Mouse (Mus musculus): ENCODE data around the gene Sstr2. TPM values are rescaled to one million over a fixed set of nuclear protein-coding genes. Genes with fewer than 3 reads are reported as not detected.
A peak's percentile ranks its signal among the peaks of the same experiment; 100 is the strongest.

Gene Sstr2
- polyA plus RNA-seq, 1 experiment from 2014 or later: 0.99 TPM

GRCm38 (mm10) chr11:113651206-113651906 is 32.2 kb downstream of the Sstr2 start:
- H3K27me3 ChIP-seq (replicated peaks; ENCODE audit: control insufficient read depth, insufficient read depth, low read length): no peaks in the 10 kb centered on the region
- H3K36me3 ChIP-seq (ENCODE audit: control insufficient read depth, insufficient read depth): peaks cover 43% of the 10 kb centered on the region
- no peak for TF ChIP-seq CTCF (IDR thresholded peaks at IDR 0.05; ENCODE audit: low read depth)
- 44% methylated on average over 22 of the region's 22 CpGs for WGBS
- peak; percentile 20; the same call in 1 of the 2 replicates for ATAC-seq
- peak overlapping the region; percentile 28; the same call in 1 of the 2 replicates for H3K27ac ChIP-seq (ENCODE audit: low read depth, low read length)
- no peak overlapping the region for H3K9ac ChIP-seq (ENCODE audit: low read depth, low read length)
- peak overlapping the region; percentile 68 for H3K4me2 ChIP-seq (replicated peaks; ENCODE audit: low read depth)
- H3K4me1 ChIP-seq (replicated peaks; ENCODE audit: control insufficient read depth, insufficient read depth, low read length): peaks cover 3% of the 10 kb centered on the region; the same call in 1 of the 2 replicates
- H3K9me3 ChIP-seq (ENCODE audit: control insufficient read depth): no peaks in the 10 kb centered on the region
- no peak overlapping the region for H3K4me3 ChIP-seq (ENCODE audit: low read depth, low read length)

GRCm38 (mm10) chr11:113651907-113652273 is 32.7 kb downstream of the Sstr2 start:
- Histone ChIP-seq H3K4me2 (replicated peaks; ENCODE audit: low read depth) (0 out of 2 replicates have a peak overlapping the region, but pooled peaks have one; percentile 68), H3K9ac (ENCODE audit: low read depth, low read length) (no peak overlapping the region), H3K4me3 (ENCODE audit: low read depth, low read length) (no peak overlapping the region), H3K4me1 (replicated peaks; ENCODE audit: control insufficient read depth, insufficient read depth, low read length) (peaks cover 3% of the 10 kb centered on the region; the same call in 1 of the 2 replicates), H3K27me3 (replicated peaks; ENCODE audit: control insufficient read depth, insufficient read depth, low read length) (no peaks in the 10 kb centered on the region), H3K9me3 (ENCODE audit: control insufficient read depth) (no peaks in the 10 kb centered on the region), H3K36me3 (ENCODE audit: control insufficient read depth, insufficient read depth) (peaks cover 48% of the 10 kb centered on the region), H3K27ac (ENCODE audit: low read depth, low read length) (0 out of 2 replicates have a peak overlapping the region, but pooled peaks have one; percentile 21)
- TF ChIP-seq CTCF (IDR thresholded peaks at IDR 0.05; ENCODE audit: low read depth): peak; percentile 74
- WGBS: 44% methylated on average over 8 of the region's 8 CpGs
- 0 out of 2 replicates have a peak, but pooled peaks have one; percentile 15 for ATAC-seq

DNA sequence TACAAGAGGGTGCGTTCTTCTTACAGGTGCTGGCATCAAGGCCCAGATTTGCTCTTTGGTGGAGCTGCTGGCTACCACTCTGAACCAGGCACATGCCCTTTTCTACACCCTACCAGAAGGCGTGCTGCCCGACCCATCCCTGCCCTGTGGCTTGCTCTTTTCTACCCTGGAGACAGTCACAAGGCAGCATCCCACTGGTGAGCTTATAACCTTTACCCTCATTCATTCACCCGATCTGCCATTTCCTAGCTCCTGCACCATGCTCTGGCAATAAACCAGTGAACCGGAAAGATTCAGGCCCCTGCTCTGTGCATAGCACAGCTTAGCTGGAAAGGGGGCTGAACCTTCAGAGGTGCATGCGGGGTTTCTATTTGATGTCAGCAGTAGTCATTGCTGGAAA is 33.4 kb downstream of the Sstr2 start:
- H3K4me1 ChIP-seq (replicated peaks; ENCODE audit: control insufficient read depth, insufficient read depth, low read length): peaks cover 3% of the 10 kb centered on the region; the same call in 1 of the 2 replicates
- TF ChIP-seq CTCF (IDR thresholded peaks at IDR 0.05; ENCODE audit: low read depth): no peak
- H3K9ac ChIP-seq (ENCODE audit: low read depth, low read length): no peak overlapping the region
- no peak overlapping the region for H3K27ac ChIP-seq (ENCODE audit: low read depth, low read length)
- WGBS: 81% methylated on average over 6 of the region's 6 CpGs
- no peaks in the 10 kb centered on the region for H3K27me3 ChIP-seq (replicated peaks; ENCODE audit: control insufficient read depth, insufficient read depth, low read length)
- no peaks in the 10 kb centered on the region for H3K9me3 ChIP-seq (ENCODE audit: control insufficient read depth)
- ATAC-seq: no peak
- peaks cover 54% of the 10 kb centered on the region for H3K36me3 ChIP-seq (ENCODE audit: control insufficient read depth, insufficient read depth)
- H3K4me3 ChIP-seq (ENCODE audit: low read depth, low read length): no peak overlapping the region
- H3K4me2 ChIP-seq (replicated peaks; ENCODE audit: low read depth): no peak overlapping the region

DNA sequence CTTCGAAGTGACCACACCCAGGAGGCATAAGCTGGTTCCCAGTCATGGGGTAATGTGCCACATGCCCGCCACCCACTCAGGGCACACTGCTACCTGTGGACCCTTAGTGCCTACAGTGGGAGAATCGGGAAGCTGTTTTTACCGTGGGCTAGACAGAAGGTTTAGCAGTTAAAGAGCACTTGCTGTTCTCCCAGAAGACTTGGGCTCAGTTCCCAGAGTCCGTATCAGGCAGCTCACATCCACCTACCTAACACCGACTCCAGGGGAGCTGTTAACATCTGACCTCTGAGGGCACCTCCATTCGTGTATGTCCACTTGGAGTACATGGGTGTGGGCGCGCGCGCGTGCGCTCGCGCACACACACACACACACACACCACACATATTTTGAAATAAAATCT is 35.0 kb downstream of the Sstr2 start:
- H3K9me3 ChIP-seq (ENCODE audit: control insufficient read depth): no peaks in the 10 kb centered on the region
- H3K4me1 ChIP-seq (replicated peaks; ENCODE audit: control insufficient read depth, insufficient read depth, low read length): no peaks in the 10 kb centered on the region
- no peak for ATAC-seq
- H3K27me3 ChIP-seq (replicated peaks; ENCODE audit: control insufficient read depth, insufficient read depth, low read length): no peaks in the 10 kb centered on the region
- no peak overlapping the region for H3K4me2 ChIP-seq (replicated peaks; ENCODE audit: low read depth)
- H3K4me3 ChIP-seq (ENCODE audit: low read depth, low read length): no peak overlapping the region
- H3K27ac ChIP-seq (ENCODE audit: low read depth, low read length): no peak overlapping the region
- peaks cover 65% of the 10 kb centered on the region for H3K36me3 ChIP-seq (ENCODE audit: control insufficient read depth, insufficient read depth)
- WGBS: 93% methylated on average over 15 of the region's 15 CpGs
- H3K9ac ChIP-seq (ENCODE audit: low read depth, low read length): no peak overlapping the region
- no peak for TF ChIP-seq CTCF (IDR thresholded peaks at IDR 0.05; ENCODE audit: low read depth)

DNA sequence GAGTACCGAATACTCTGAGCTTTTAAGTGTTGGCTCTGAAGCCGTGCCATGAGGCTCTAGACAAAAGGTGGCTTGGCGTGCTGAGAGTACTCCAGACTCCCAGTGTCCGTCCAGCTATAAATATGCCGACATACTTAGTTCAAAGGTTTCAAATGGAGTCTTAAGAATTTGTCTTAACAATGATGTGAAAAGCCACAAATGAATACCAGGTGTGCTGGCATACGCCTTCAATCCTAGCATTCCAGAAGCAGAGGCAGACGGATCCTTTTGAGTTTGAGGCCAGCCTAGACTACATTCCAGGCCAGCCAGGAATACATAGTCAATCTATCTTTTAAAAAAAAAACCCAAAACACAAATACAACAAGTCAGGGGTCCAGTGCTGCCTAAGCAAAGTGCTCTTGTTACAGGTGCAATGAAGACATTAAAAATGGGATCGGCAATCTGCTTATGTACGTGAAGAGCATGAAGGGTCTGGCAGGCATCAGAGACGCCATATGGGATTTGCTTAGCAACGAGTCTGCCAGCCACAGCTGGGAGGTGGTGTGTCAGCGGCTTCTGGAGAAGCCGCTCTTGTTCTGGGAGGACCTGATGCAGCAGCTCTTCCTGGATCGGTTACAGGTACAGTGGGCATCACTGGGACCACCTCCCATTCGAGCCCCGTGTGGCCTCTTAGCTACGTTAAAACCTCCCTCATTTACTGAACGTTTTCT is 35.6 kb downstream of the Sstr2 start:
- Histone ChIP-seq H3K4me3 (ENCODE audit: low read depth, low read length) (no peak overlapping the region), H3K36me3 (ENCODE audit: control insufficient read depth, insufficient read depth) (peaks cover 71% of the 10 kb centered on the region), H3K4me1 (replicated peaks; ENCODE audit: control insufficient read depth, insufficient read depth, low read length) (no peaks in the 10 kb centered on the region), H3K9ac (ENCODE audit: low read depth, low read length) (no peak overlapping the region), H3K9me3 (ENCODE audit: control insufficient read depth) (no peaks in the 10 kb centered on the region), H3K4me2 (replicated peaks; ENCODE audit: low read depth) (no peak overlapping the region), H3K27ac (ENCODE audit: low read depth, low read length) (no peak overlapping the region), H3K27me3 (replicated peaks; ENCODE audit: control insufficient read depth, insufficient read depth, low read length) (no peaks in the 10 kb centered on the region)
- no peak for ATAC-seq
- WGBS: 87% methylated on average over 18 of the region's 18 CpGs
- no peak for TF ChIP-seq CTCF (IDR thresholded peaks at IDR 0.05; ENCODE audit: low read depth)

DNA sequence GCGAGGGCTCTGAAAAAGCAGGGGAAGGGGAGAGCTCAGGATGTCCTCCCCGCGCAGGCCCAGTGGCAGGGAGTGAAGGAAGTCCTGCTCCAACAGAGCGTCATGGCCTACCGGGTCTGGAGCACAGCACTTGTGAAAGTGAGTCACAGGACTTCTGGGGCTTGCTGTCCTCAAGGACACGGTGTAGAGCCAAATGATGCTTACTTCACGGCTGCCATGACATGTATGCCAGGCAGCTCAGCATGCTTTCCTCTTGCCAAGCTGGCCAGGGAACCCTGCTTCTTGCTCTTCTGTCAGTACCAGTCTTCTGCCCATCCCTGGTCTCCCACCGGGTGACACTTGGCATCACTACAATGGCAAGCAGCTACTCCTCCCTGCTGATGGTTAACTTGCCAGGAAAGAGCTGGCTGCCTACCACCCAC is 37.4 kb downstream of the Sstr2 start:
- H3K4me1 ChIP-seq (replicated peaks; ENCODE audit: control insufficient read depth, insufficient read depth, low read length): no peaks in the 10 kb centered on the region
- 86% methylated on average over 8 of the region's 8 CpGs for WGBS

More for the DNA sequence above, 37.4 kb downstream of the Sstr2 start:
- H3K9me3 ChIP-seq (ENCODE audit: control insufficient read depth): no peaks in the 10 kb centered on the region
- no peak overlapping the region for H3K4me3 ChIP-seq (ENCODE audit: low read depth, low read length)
- no peak overlapping the region for H3K9ac ChIP-seq (ENCODE audit: low read depth, low read length)
- H3K27me3 ChIP-seq (replicated peaks; ENCODE audit: control insufficient read depth, insufficient read depth, low read length): no peaks in the 10 kb centered on the region
- no peak overlapping the region for H3K4me2 ChIP-seq (replicated peaks; ENCODE audit: low read depth)
- H3K27ac ChIP-seq (ENCODE audit: low read depth, low read length): no peak overlapping the region
- ATAC-seq: no peak
- H3K36me3 ChIP-seq (ENCODE audit: control insufficient read depth, insufficient read depth): peaks cover 86% of the 10 kb centered on the region
- no peak for TF ChIP-seq CTCF (IDR thresholded peaks at IDR 0.05; ENCODE audit: low read depth)
